Mouse (Mus musculus): ENCODE measurements at regions not wholly inside any gene's neighbourhood (a gene's known extent, or its start where the extent isn't known, plus 50 kb on each side); places are given as distances from the start of the nearest gene placed in this dataset.
"Not testable (repeated sequence)": the region's sequence is repeated elsewhere in the genome, so short reads cannot be mapped to it uniquely, and the experiment has no call there.

DNA sequence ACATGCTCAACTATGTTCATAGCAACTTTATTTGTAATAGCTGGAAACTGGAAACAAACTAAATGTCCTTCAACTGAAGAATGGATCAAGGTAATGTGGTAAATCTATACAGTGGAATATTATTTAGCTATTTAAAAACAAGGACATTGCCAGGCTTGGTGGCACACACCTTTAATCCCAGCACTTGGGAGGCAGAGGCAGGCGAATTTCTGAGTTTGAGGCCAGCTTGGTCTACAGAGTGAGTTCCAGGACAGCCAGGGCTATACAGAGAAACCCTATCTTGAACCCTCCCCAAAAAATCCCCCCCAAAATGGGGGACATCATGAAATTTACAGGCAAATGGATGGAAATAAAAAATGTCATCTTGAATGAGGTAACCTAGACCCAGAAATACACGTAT lies 213.6 kb downstream of the Gm31371 start:
- H3K36me3 ChIP-seq (ENCODE audit: control insufficient read depth, insufficient read depth, low read length); H3K27ac ChIP-seq (replicated peaks; ENCODE audit: insufficient read depth, low read depth, low read length); H3K79me2 ChIP-seq (ENCODE audit: control insufficient read depth, insufficient read depth, low read length); H3K4me3 ChIP-seq (ENCODE audit: insufficient read depth, low read depth, low read length); DNase-seq (ENCODE audit: extremely low read depth, low read depth, low spot score); H3K27me3 ChIP-seq (ENCODE audit: control insufficient read depth, insufficient read depth, low read length); H3K9ac ChIP-seq (ENCODE audit: low read depth, low read length); H3K4me1 ChIP-seq (ENCODE audit: control insufficient read depth, insufficient read depth, low read length): not testable (repeated sequence)
- 62% methylated on average over 2 of the region's 2 CpGs for WGBS

- H3K4me1 ChIP-seq (ENCODE audit: control insufficient read depth, insufficient read depth, low read length); H3K27me3 ChIP-seq (ENCODE audit: control insufficient read depth, insufficient read depth, low read length); H3K4me3 ChIP-seq (ENCODE audit: insufficient read depth, low read depth, low read length); H3K36me3 ChIP-seq (ENCODE audit: control insufficient read depth, insufficient read depth, low read length); H3K9ac ChIP-seq (ENCODE audit: low read depth, low read length); H3K79me2 ChIP-seq (ENCODE audit: control insufficient read depth, insufficient read depth, low read length); DNase-seq (ENCODE audit: extremely low read depth, low read depth, low spot score); H3K27ac ChIP-seq (replicated peaks; ENCODE audit: insufficient read depth, low read depth, low read length): not testable (repeated sequence)
- WGBS = 79% methylated on average over 4 of the region's 4 CpGs
Measured at GRCm38 (mm10) chr8:20119581-20119980, 216.4 kb downstream of the Gm31371 start.

DNA sequence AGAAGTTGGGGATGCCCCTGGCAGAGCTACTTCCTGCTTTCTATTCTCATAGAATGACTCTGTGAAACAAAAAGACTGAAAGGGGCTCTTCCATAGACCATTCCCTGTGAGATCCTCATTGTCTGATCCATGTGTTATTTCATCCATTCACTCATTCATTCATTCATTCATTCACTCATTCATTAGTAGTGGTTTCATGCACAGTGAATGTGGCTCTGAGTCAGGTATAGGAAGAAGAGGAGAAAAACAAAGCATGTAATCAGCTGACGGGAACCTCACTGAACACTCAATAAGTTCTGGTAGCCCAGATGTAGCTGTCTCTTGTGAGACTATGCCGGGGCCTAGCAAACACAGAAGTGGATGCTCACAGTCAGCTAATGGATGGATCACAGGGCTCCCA lies 217.0 kb downstream of the Gm31371 start:
- H3K27ac ChIP-seq (replicated peaks; ENCODE audit: insufficient read depth, low read depth, low read length); H3K4me3 ChIP-seq (ENCODE audit: insufficient read depth, low read depth, low read length); H3K4me1 ChIP-seq (ENCODE audit: control insufficient read depth, insufficient read depth, low read length); H3K27me3 ChIP-seq (ENCODE audit: control insufficient read depth, insufficient read depth, low read length); H3K36me3 ChIP-seq (ENCODE audit: control insufficient read depth, insufficient read depth, low read length); H3K9ac ChIP-seq (ENCODE audit: low read depth, low read length); DNase-seq (ENCODE audit: extremely low read depth, low read depth, low spot score); H3K79me2 ChIP-seq (ENCODE audit: control insufficient read depth, insufficient read depth, low read length): not testable (repeated sequence)
- WGBS = 92% methylated on average over 2 of the region's 2 CpGs

DNA sequence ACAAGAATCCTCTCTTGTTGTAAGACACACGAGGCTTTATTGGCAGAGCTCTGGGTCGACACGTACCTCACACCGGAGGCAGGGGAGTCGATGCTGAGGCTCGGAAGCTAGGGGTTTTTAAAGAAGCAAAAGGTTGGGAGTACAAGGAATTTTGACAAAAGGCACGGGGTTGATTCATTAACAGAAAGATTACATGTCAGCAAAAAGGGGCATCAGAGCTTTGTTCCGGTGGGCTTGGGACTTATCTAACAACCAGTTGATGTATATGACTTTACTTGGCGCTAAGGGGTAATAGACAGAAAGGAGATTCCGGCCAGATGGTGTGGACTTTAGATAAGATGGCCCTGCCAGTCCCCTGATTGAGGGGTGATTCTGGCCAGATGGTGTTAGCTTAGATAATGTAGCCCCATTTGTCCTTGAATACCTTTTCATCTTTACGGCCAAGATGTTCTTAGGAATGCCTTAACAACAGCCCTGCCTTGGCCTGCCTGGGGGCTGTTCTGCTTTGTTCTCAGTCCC lies 218.3 kb downstream of the Gm31371 start:
- not testable (repeated sequence) for DNase-seq (ENCODE audit: extremely low read depth, low read depth, low spot score); H3K36me3 ChIP-seq (ENCODE audit: control insufficient read depth, insufficient read depth, low read length); H3K4me1 ChIP-seq (ENCODE audit: control insufficient read depth, insufficient read depth, low read length); H3K27me3 ChIP-seq (ENCODE audit: control insufficient read depth, insufficient read depth, low read length); H3K9ac ChIP-seq (ENCODE audit: low read depth, low read length); H3K4me3 ChIP-seq (ENCODE audit: insufficient read depth, low read depth, low read length); H3K79me2 ChIP-seq (ENCODE audit: control insufficient read depth, insufficient read depth, low read length); H3K27ac ChIP-seq (replicated peaks; ENCODE audit: insufficient read depth, low read depth, low read length)
- WGBS = 95% methylated on average over 10 of the region's 11 CpGs

- 7% methylated on average over 71 of the region's 72 CpGs for WGBS
- DNase-seq (ENCODE audit: extremely low read depth, low read depth, low spot score) = peak; percentile 83
- Histone ChIP-seq H3K4me3 (ENCODE audit: insufficient read depth, low read depth, low read length) (peak overlapping the region; percentile 77), H3K27ac (replicated peaks; ENCODE audit: insufficient read depth, low read depth, low read length) (peak overlapping the region; percentile 68), H3K9ac (ENCODE audit: low read depth, low read length) (peak overlapping the region; percentile 87)
- H3K4me1 ChIP-seq (ENCODE audit: control insufficient read depth, insufficient read depth, low read length); H3K36me3 ChIP-seq (ENCODE audit: control insufficient read depth, insufficient read depth, low read length); H3K27me3 ChIP-seq (ENCODE audit: control insufficient read depth, insufficient read depth, low read length); H3K79me2 ChIP-seq (ENCODE audit: control insufficient read depth, insufficient read depth, low read length): not testable (repeated sequence)
- TF ChIP-seq POLR2A (IDR thresholded peaks at IDR 0.05; ENCODE audit: extremely low read depth, insufficient read depth, low read length) = 0 out of 2 replicates have a peak, but pooled peaks have one; percentile 39
- TF ChIP-seq CTCF (IDR thresholded peaks at IDR 0.05; ENCODE audit: low read depth, low read length) = peak; percentile 54
Measured at GRCm38 (mm10) chr8:20122067-20122925, 219.1 kb downstream of the Gm31371 start.

DNA sequence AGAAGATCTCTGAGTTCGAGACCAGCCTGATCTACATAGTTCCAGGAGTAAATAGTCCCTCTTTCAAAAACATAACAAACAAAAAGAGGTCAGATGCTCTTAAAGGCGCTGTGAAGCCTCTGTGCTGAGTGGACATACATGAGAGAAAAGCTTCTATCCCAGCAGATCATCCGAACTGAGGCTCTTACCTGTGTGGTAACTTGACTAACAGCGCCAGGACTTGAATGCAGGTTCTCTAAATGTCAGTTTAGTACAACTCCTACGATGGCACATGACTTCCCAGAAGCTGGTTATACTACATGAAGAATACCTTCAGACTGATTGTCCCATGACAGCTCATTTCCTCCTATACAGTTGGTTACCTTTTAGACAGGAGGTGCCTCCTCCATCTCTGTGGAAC lies 220.4 kb downstream of the Gm31371 start:
- not testable (repeated sequence) for H3K4me1 ChIP-seq (ENCODE audit: control insufficient read depth, insufficient read depth, low read length); H3K36me3 ChIP-seq (ENCODE audit: control insufficient read depth, insufficient read depth, low read length); DNase-seq (ENCODE audit: extremely low read depth, low read depth, low spot score); H3K79me2 ChIP-seq (ENCODE audit: control insufficient read depth, insufficient read depth, low read length); H3K9ac ChIP-seq (ENCODE audit: low read depth, low read length); H3K4me3 ChIP-seq (ENCODE audit: insufficient read depth, low read depth, low read length); H3K27ac ChIP-seq (replicated peaks; ENCODE audit: insufficient read depth, low read depth, low read length); H3K27me3 ChIP-seq (ENCODE audit: control insufficient read depth, insufficient read depth, low read length)
- 81% methylated on average over 5 of the region's 5 CpGs for WGBS

DNA sequence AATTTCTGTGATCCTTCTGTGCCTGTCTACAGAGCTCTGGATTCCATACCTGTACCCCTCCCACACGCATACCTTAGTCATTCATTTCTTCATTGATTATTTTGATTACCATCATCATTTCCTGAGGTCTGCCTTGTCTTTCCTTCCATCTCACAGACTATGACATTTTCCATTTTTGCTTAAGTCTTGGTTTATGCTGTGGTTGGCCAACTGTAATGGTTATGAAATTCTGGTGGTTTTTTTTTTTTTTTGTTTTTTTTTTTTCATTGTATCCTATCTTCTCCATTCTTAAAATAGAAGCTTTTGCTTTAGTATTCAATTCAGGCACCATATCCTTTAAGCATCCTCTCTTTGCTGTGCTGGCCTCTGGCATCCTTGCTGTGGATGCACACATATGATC lies 227.4 kb downstream of the Gm15319 start:
- WGBS = 100% methylated on average over 1 of the region's 1 CpGs
- not testable (repeated sequence) for DNase-seq (ENCODE audit: extremely low read depth, low read depth, low spot score); H3K9ac ChIP-seq (ENCODE audit: low read depth, low read length)

DNA sequence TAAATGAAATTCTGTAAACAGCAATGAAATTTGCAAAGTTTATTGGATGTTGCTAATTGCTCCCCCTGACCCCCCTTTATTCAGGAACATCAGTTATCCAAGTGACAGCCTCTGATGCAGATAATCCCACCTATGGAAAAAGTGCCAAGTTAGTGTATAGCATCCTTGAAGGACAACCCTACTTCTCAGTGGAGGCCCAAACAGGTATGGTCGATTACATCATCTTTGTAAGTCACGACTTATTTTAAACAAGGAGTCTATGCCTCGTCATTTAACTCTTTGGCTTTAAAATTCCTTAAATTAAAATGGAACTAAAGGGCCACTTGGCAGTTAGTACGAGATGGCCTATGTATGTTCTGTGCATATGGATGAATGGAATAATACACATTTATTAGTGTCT lies 217.6 kb downstream of the Gm15319 start:
- not testable (repeated sequence) for H3K27ac ChIP-seq (replicated peaks; ENCODE audit: insufficient read depth, low read depth, low read length); H3K9ac ChIP-seq (ENCODE audit: low read depth, low read length); H3K79me2 ChIP-seq (ENCODE audit: control insufficient read depth, insufficient read depth, low read length); DNase-seq (ENCODE audit: extremely low read depth, low read depth, low spot score); H3K36me3 ChIP-seq (ENCODE audit: control insufficient read depth, insufficient read depth, low read length); H3K27me3 ChIP-seq (ENCODE audit: control insufficient read depth, insufficient read depth, low read length); H3K4me1 ChIP-seq (ENCODE audit: control insufficient read depth, insufficient read depth, low read length); H3K4me3 ChIP-seq (ENCODE audit: insufficient read depth, low read depth, low read length)
- 84% methylated on average over 4 of the region's 4 CpGs for WGBS

More for the DNA sequence above, 227.4 kb downstream of the Gm15319 start:
- H3K27ac ChIP-seq (replicated peaks; ENCODE audit: insufficient read depth, low read depth, low read length); H3K27me3 ChIP-seq (ENCODE audit: control insufficient read depth, insufficient read depth, low read length); H3K4me3 ChIP-seq (ENCODE audit: insufficient read depth, low read depth, low read length); H3K36me3 ChIP-seq (ENCODE audit: control insufficient read depth, insufficient read depth, low read length); H3K79me2 ChIP-seq (ENCODE audit: control insufficient read depth, insufficient read depth, low read length); H3K4me1 ChIP-seq (ENCODE audit: control insufficient read depth, insufficient read depth, low read length): not testable (repeated sequence)

Data from liver, adult 2 months (tissue).